Mouse (Mus musculus) cortical plate, adult 2 months (tissue): Measurements from ENCODE around the gene Lrp1.

Experiments
- CTCF ChIP-seq: fragments of 200-500 bp; IDR thresholded peaks from 2 replicates; pipeline ENCODE4 v1.5.1; 2011; ENCODE audit warnings: mild to moderate bottlenecking, control low read depth, low read length; ENCODE audit not compliant: insufficient read depth; ENCODE audit errors: extremely low read depth
- POLR2A ChIP-seq: fragments of 200-500 bp; IDR thresholded peaks from 2 replicates; pipeline ENCODE4 v1.6.1; 2011; ENCODE audit warnings: mild to moderate bottlenecking, low read length, control low read depth; ENCODE audit not compliant: insufficient read depth; ENCODE audit errors: extremely low read depth

- no peak for TF ChIP-seq CTCF
- no peak for TF ChIP-seq POLR2A
Observed at GRCm38 (mm10) chr10:127492118-127492517, 128.8 kb downstream of the Lrp1 start.
